ENCODE assay signal across 24 mouse cellular contexts in genomic region chr4:65532071-65532736, GRCm38 (mm10).
DNase-seq lines count a peak whose midpoint lies in the region; ATAC-seq and TF ChIP-seq lines count a peak whose summit lies in the region.
"Had no signal": no experiment of that assay in that cellular context is flagged by ENCODE, and none has a peak within 500 bp of the region (broad histone marks: within the 10 kb centered on the region; RNA-seq: fewer than 3 reads in every experiment).

No protein-coding gene starts in this region.

- H3K4me3 ChIP-seq in embryonic facial prominence, embryonic 13.5 days: no peak overlapping the region
- no peak overlapping the region for H3K4me3 ChIP-seq in embryonic facial prominence, embryonic 10.5 days
- H3K4me3 ChIP-seq in liver, adult 2 months (ENCODE audit: insufficient read depth, low read depth, low read length): no peak overlapping the region
- no peak overlapping the region for H3K4me3 ChIP-seq in liver, embryonic 11.5 days (ENCODE audit: low read depth, low read length)
- H3K4me3 ChIP-seq in embryonic fibroblast, embryonic 13.5 days (ENCODE audit: insufficient read depth, low read length): no peak overlapping the region
- no peak overlapping the region for H3K4me3 ChIP-seq in hindbrain, embryonic 14.5 days (replicated peaks; ENCODE audit: low read length)
- H3K4me3 ChIP-seq: erythroblast, embryonic 14.5 days; forebrain, embryonic 12.5 days; forebrain, embryonic 15.5 days; gastrocnemius, adult 2 months; hindbrain, embryonic 12.5 days; intestine, embryonic 15.5 days had no signal

- H3K4me2 ChIP-seq in embryonic facial prominence, embryonic 13.5 days: no peak overlapping the region
- no peak overlapping the region for H3K4me2 ChIP-seq in liver, embryonic 11.5 days
- no peak overlapping the region for H3K4me2 ChIP-seq in hindbrain, embryonic 14.5 days (replicated peaks)
- H3K4me2 ChIP-seq: forebrain, embryonic 12.5 days; forebrain, embryonic 15.5 days; heart, embryonic 11.5 days; hindbrain, embryonic 12.5 days; intestine, embryonic 15.5 days had no signal

- DNase-seq in embryonic facial prominence, embryonic 10.5 days (ENCODE audit: low spot score): no peak
- peak; percentile 90 for DNase-seq in liver, adult 2 months (ENCODE audit: extremely low read depth, low read depth, low spot score)
- DNase-seq in liver, embryonic 11.5 days (ENCODE audit: low spot score): no peak
- no peak for DNase-seq in hindbrain, embryonic 14.5 days (ENCODE audit: low spot score)
- no peak for DNase-seq in kidney, adult 11 months
- DNase-seq: adrenal gland, adult 8-10 months; adrenal gland, postnatal 25 days; cerebellum, adult 11 months; cerebellum, adult 2 months; cerebellum, adult 9-11 months; cerebellum, postnatal 25 days; gastrocnemius, adult 2 months had no signal

- no peak for ATAC-seq in embryonic facial prominence, embryonic 13.5 days (ENCODE audit: insufficient number of reproducible peaks, insufficient read depth, low FRiP score, low TSS enrichment, low read depth)
- ATAC-seq in liver, embryonic 11.5 days (replicated peaks; ENCODE audit: low FRiP score): no peak
- no peak for ATAC-seq in hindbrain, embryonic 14.5 days (ENCODE audit: low FRiP score)
- ATAC-seq: forebrain, embryonic 15.5 days; hindbrain, embryonic 16.5 days; intestine, embryonic 15.5 days; Patski had no signal

- no peaks in the 10 kb centered on the region for H3K36me3 ChIP-seq in embryonic facial prominence, embryonic 13.5 days
- no peaks in the 10 kb centered on the region for H3K36me3 ChIP-seq in embryonic facial prominence, embryonic 10.5 days (replicated peaks)
- no peaks in the 10 kb centered on the region for H3K36me3 ChIP-seq in liver, adult 2 months (ENCODE audit: control insufficient read depth, insufficient read depth, low read length)
- no peaks in the 10 kb centered on the region for H3K36me3 ChIP-seq in liver, embryonic 11.5 days (ENCODE audit: control insufficient read depth, insufficient read depth, low read length)
- no peaks in the 10 kb centered on the region for H3K36me3 ChIP-seq in hindbrain, embryonic 14.5 days (replicated peaks; ENCODE audit: control insufficient read depth, insufficient read depth)
- H3K36me3 ChIP-seq: forebrain, embryonic 12.5 days; forebrain, embryonic 15.5 days; G1E; hindbrain, embryonic 12.5 days; intestine, embryonic 15.5 days had no signal

- WGBS in embryonic facial prominence, embryonic 13.5 days: 50% methylated on average over 2 of the region's 2 CpGs
- WGBS in embryonic facial prominence, embryonic 10.5 days: 72% methylated on average over 2 of the region's 2 CpGs
- WGBS in liver, adult 2 months: 13% methylated on average over 2 of the region's 2 CpGs
- 87% methylated on average over 2 of the region's 2 CpGs for WGBS in liver, embryonic 11.5 days
- 90% methylated on average over 2 of the region's 2 CpGs for WGBS in hindbrain, embryonic 14.5 days

- H3K9me3 ChIP-seq in embryonic facial prominence, embryonic 13.5 days: no peaks in the 10 kb centered on the region
- H3K9me3 ChIP-seq in embryonic facial prominence, embryonic 10.5 days: no peaks in the 10 kb centered on the region
- no peaks in the 10 kb centered on the region for H3K9me3 ChIP-seq in liver, embryonic 11.5 days (ENCODE audit: control insufficient read depth, low read length)
- H3K9me3 ChIP-seq in hindbrain, embryonic 14.5 days (ENCODE audit: control insufficient read depth, low read length): no peaks in the 10 kb centered on the region
- H3K9me3 ChIP-seq: forebrain, embryonic 12.5 days; forebrain, embryonic 15.5 days; hindbrain, embryonic 12.5 days; intestine, embryonic 15.5 days had no signal

- no peaks in the 10 kb centered on the region for H3K79me2 ChIP-seq in liver, adult 2 months (ENCODE audit: control insufficient read depth, insufficient read depth, low read length)

- no peak for TF ChIP-seq POLR2A in liver, adult 2 months (IDR thresholded peaks at IDR 0.05; ENCODE audit: extremely low read depth, insufficient read depth, low read length)
- no peak for TF ChIP-seq POLR2A in embryonic fibroblast, embryonic 13.5 days (IDR thresholded peaks at IDR 0.05; ENCODE audit: low read depth, low read length)

- peaks cover 14% of the 10 kb centered on the region for H3K4me1 ChIP-seq in embryonic facial prominence, embryonic 13.5 days
- H3K4me1 ChIP-seq in embryonic facial prominence, embryonic 10.5 days: peaks cover 10% of the 10 kb centered on the region
- H3K4me1 ChIP-seq in liver, adult 2 months (ENCODE audit: control insufficient read depth, insufficient read depth, low read length): peaks cover 9% of the 10 kb centered on the region
- H3K4me1 ChIP-seq in liver, embryonic 11.5 days (replicated peaks; ENCODE audit: control insufficient read depth, insufficient read depth, low read length): no peaks in the 10 kb centered on the region
- peaks cover 2% of the 10 kb centered on the region; the same call in 1 of the 2 replicates for H3K4me1 ChIP-seq in embryonic fibroblast, embryonic 13.5 days (ENCODE audit: control insufficient read depth, insufficient read depth, low read length)
- H3K4me1 ChIP-seq in hindbrain, embryonic 14.5 days (replicated peaks; ENCODE audit: control insufficient read depth, insufficient read depth, low read length): no peaks in the 10 kb centered on the region
- H3K4me1 ChIP-seq: forebrain, embryonic 12.5 days; forebrain, embryonic 15.5 days; hindbrain, embryonic 12.5 days; intestine, embryonic 15.5 days had no signal

- H3K27ac ChIP-seq in embryonic facial prominence, embryonic 13.5 days: peak overlapping the region; percentile 33; the same call in 1 of the 2 replicates
- no peak overlapping the region for H3K27ac ChIP-seq in embryonic facial prominence, embryonic 10.5 days (replicated peaks)
- no peak overlapping the region for H3K27ac ChIP-seq in liver, adult 2 months (replicated peaks; ENCODE audit: insufficient read depth, low read depth, low read length)
- H3K27ac ChIP-seq in liver, embryonic 11.5 days (ENCODE audit: low read depth, low read length): no peak overlapping the region
- H3K27ac ChIP-seq in embryonic fibroblast, embryonic 13.5 days (ENCODE audit: insufficient read depth, low read length): peak overlapping the region; percentile 9; the same call in 1 of the 2 replicates
- H3K27ac ChIP-seq in hindbrain, embryonic 14.5 days: no peak overlapping the region
- H3K27ac ChIP-seq: forebrain, embryonic 12.5 days; forebrain, embryonic 15.5 days; gastrocnemius, adult 2 months; hindbrain, embryonic 12.5 days; intestine, embryonic 15.5 days had no signal

- H3K27me3 ChIP-seq in embryonic facial prominence, embryonic 13.5 days: no peaks in the 10 kb centered on the region
- H3K27me3 ChIP-seq in embryonic facial prominence, embryonic 10.5 days (replicated peaks; ENCODE audit: low read depth, poor library complexity, severe bottlenecking): no peaks in the 10 kb centered on the region
- no peaks in the 10 kb centered on the region for H3K27me3 ChIP-seq in liver, adult 2 months (ENCODE audit: control insufficient read depth, insufficient read depth, low read length)
- H3K27me3 ChIP-seq in liver, embryonic 11.5 days (replicated peaks; ENCODE audit: control insufficient read depth, insufficient read depth, low read length): no peaks in the 10 kb centered on the region
- no peaks in the 10 kb centered on the region for H3K27me3 ChIP-seq in hindbrain, embryonic 14.5 days (ENCODE audit: control insufficient read depth, insufficient read depth, low read length)
- H3K27me3 ChIP-seq: CH12.LX; forebrain, embryonic 12.5 days; forebrain, embryonic 15.5 days; hindbrain, embryonic 12.5 days; intestine, embryonic 15.5 days had no signal

- no peak for TF ChIP-seq CTCF in liver, adult 2 months (IDR thresholded peaks at IDR 0.05; ENCODE audit: low read depth, low read length)
- TF ChIP-seq CTCF in embryonic fibroblast, embryonic 13.5 days (IDR thresholded peaks at IDR 0.05; ENCODE audit: borderline replicate concordance, insufficient read depth, low read length): no peak

- H3K9ac ChIP-seq in embryonic facial prominence, embryonic 13.5 days: no peak overlapping the region
- H3K9ac ChIP-seq in liver, adult 2 months (ENCODE audit: low read depth, low read length): no peak overlapping the region
- H3K9ac ChIP-seq in liver, embryonic 11.5 days (ENCODE audit: low read depth, low read length): no peak overlapping the region
- no peak overlapping the region for H3K9ac ChIP-seq in hindbrain, embryonic 14.5 days
- H3K9ac ChIP-seq: forebrain, embryonic 12.5 days; forebrain, embryonic 15.5 days; hindbrain, embryonic 12.5 days; intestine, embryonic 15.5 days had no signal

Comparison
In these comparisons a context has a peak if more than half of its experiments do, and no peak if none do; other contexts are left out.
1. H3K27ac ChIP-seq: peak in embryonic facial prominence, embryonic 13.5 days (single experiment) and embryonic fibroblast, embryonic 13.5 days (single experiment); none in embryonic facial prominence, embryonic 10.5 days (single experiment), liver, adult 2 months (single experiment), liver, embryonic 11.5 days (single experiment) and hindbrain, embryonic 14.5 days (single experiment).